Mouse (Mus musculus) liver, embryonic 12.5 days (tissue): ENCODE results near the gene Atg16l2. TPM values are rescaled to one million over a fixed set of nuclear protein-coding genes. Genes with fewer than 3 reads are reported as not detected.

Experiments used
- ATAC-seq: fragments of 200-750 bp; cut with Nextera tagmentation; 2 replicates; pipeline ENCODE4 v1.8.0; 2017; ENCODE audit warnings: moderate number of reproducible peaks, mild to moderate bottlenecking, moderate library complexity
- H3K27ac ChIP-seq: fragments of 300-500 bp; sonication (generic); 2 replicates; pipeline ENCODE4 v1.5.1; 2016; ENCODE audit warnings: mild to moderate bottlenecking
- H3K27me3 ChIP-seq: fragments of 300-500 bp; sonication (generic); replicated peaks from 2 replicates; pipeline ENCODE4 v1.6.1; 2016; ENCODE audit warnings: mild to moderate bottlenecking, moderate library complexity
- H3K36me3 ChIP-seq: fragments of 300-500 bp; sonication (generic); 2 replicates; pipeline ENCODE4 v1.6.1; 2016; ENCODE audit warnings: mild to moderate bottlenecking, moderate library complexity
- H3K4me1 ChIP-seq: fragments of 300-500 bp; sonication (generic); 2 replicates; pipeline ENCODE4 v1.6.1; 2016
- H3K4me2 ChIP-seq: fragments of 300-500 bp; sonication (generic); 2 replicates; pipeline ENCODE4 v1.6.1; 2016; ENCODE audit warnings: mild to moderate bottlenecking, moderate library complexity
- H3K4me3 ChIP-seq: fragments of 300-500 bp; sonication (generic); 2 replicates; pipeline ENCODE4 v1.5.1; 2016; ENCODE audit warnings: mild to moderate bottlenecking, moderate library complexity
- H3K9ac ChIP-seq: fragments of 300-500 bp; sonication (generic); 2 replicates; pipeline ENCODE4 v1.6.1; 2016; ENCODE audit warnings: mild to moderate bottlenecking, moderate library complexity
- H3K9me3 ChIP-seq: fragments of 300-500 bp; sonication (generic); replicated peaks from 2 replicates; pipeline ENCODE4 v1.6.1; 2016; ENCODE audit warnings: mild to moderate bottlenecking, moderate library complexity
- WGBS: fragments of 180-500 bp; shearing (Covaris S2); methylation state at CpG from one replicate; pipeline ENCODE4 v1.1.7; 2016; ENCODE audit not compliant: insufficient replicate concordance; 5-methylcytosine and 5-hydroxymethylcytosine counted together
- polyA plus RNA-seq: library from polyadenylated mRNA; unstranded; fragments of >200 nt; fragmentation: Nextera tagmentation; extraction: Ambion mirVana; gene quantifications from 2 replicates; pipeline ENCODE4 v1.2.1, GENCODE M21; 2016

Atg16l2 gene
- polyA plus RNA-seq, 1 experiment from 2014 or later: 5.7 TPM

- WGBS: 79% methylated on average over 5 of the region's 5 CpGs
- no peak overlapping the region for H3K27ac ChIP-seq
- 0 out of 2 replicates have a peak, but pooled peaks have one; percentile 28 for ATAC-seq
Observed at GRCm38 (mm10) chr7:101332045-101332831, 30.2 kb upstream of the Atg16l2 start.

GRCm38 (mm10) chr7:101330841-101331173 lies 28.8 kb upstream of the Atg16l2 start:
- ATAC-seq: no peak
- no peak overlapping the region for H3K27ac ChIP-seq
- H3K9ac ChIP-seq: no peak overlapping the region
- no peak overlapping the region for H3K4me3 ChIP-seq
- 66% methylated on average over 4 of the region's 4 CpGs for WGBS
- H3K36me3 ChIP-seq: peaks cover 45% of the 10 kb centered on the region
- peaks cover 38% of the 10 kb centered on the region for H3K4me1 ChIP-seq
- no peaks in the 10 kb centered on the region for H3K27me3 ChIP-seq
- H3K4me2 ChIP-seq: no peak overlapping the region
- no peaks in the 10 kb centered on the region for H3K9me3 ChIP-seq

More at GRCm38 (mm10) chr7:101332045-101332831, 30.2 kb upstream of the Atg16l2 start:
- H3K4me3 ChIP-seq: no peak overlapping the region
- H3K27me3 ChIP-seq: no peaks in the 10 kb centered on the region
- H3K4me1 ChIP-seq: peaks cover 38% of the 10 kb centered on the region
- H3K9me3 ChIP-seq: no peaks in the 10 kb centered on the region
- H3K4me2 ChIP-seq: no peak overlapping the region
- H3K9ac ChIP-seq: no peak overlapping the region
- H3K36me3 ChIP-seq: peaks cover 46% of the 10 kb centered on the region

- no peak; the same call in 1 of the 2 replicates for ATAC-seq
- 72% methylated on average over 10 of the region's 10 CpGs for WGBS
- no peak overlapping the region for H3K4me2 ChIP-seq
- no peak overlapping the region for H3K4me3 ChIP-seq
- H3K9ac ChIP-seq: no peak overlapping the region
- no peaks in the 10 kb centered on the region for H3K27me3 ChIP-seq
- H3K27ac ChIP-seq: no peak overlapping the region
- peaks cover 49% of the 10 kb centered on the region for H3K36me3 ChIP-seq
- no peaks in the 10 kb centered on the region for H3K9me3 ChIP-seq
- H3K4me1 ChIP-seq: peaks cover 38% of the 10 kb centered on the region
Observed at GRCm38 (mm10) chr7:101330074-101330840, 28.2 kb upstream of the Atg16l2 start.

GRCm38 (mm10) chr7:101329606-101330005 lies 27.6 kb upstream of the Atg16l2 start:
- no peak for ATAC-seq
- 72% methylated on average over 4 of the region's 4 CpGs for WGBS
- H3K9me3 ChIP-seq: no peaks in the 10 kb centered on the region
- H3K4me2 ChIP-seq: no peak overlapping the region
- no peak overlapping the region for H3K27ac ChIP-seq
- peaks cover 39% of the 10 kb centered on the region for H3K4me1 ChIP-seq
- no peak overlapping the region for H3K9ac ChIP-seq
- H3K36me3 ChIP-seq: peaks cover 56% of the 10 kb centered on the region
- H3K27me3 ChIP-seq: no peaks in the 10 kb centered on the region
- no peak overlapping the region for H3K4me3 ChIP-seq

- Histone ChIP-seq H3K4me2 (no peak overlapping the region), H3K9ac (no peak overlapping the region), H3K27ac (no peak overlapping the region), H3K4me3 (no peak overlapping the region), H3K9me3 (no peaks in the 10 kb centered on the region), H3K27me3 (no peaks in the 10 kb centered on the region), H3K36me3 (peaks cover 55% of the 10 kb centered on the region), H3K4me1 (peaks cover 48% of the 10 kb centered on the region)
- no peak for ATAC-seq
- WGBS: 64% methylated on average over 4 of the region's 4 CpGs
Observed at GRCm38 (mm10) chr7:101328621-101329158, 26.6 kb upstream of the Atg16l2 start.

GRCm38 (mm10) chr7:101327786-101328185 lies 25.7 kb upstream of the Atg16l2 start:
- 70% methylated on average over 2 of the region's 2 CpGs for WGBS
- Histone ChIP-seq H3K27ac (no peak overlapping the region), H3K9me3 (no peaks in the 10 kb centered on the region), H3K36me3 (peaks cover 48% of the 10 kb centered on the region), H3K4me1 (peaks cover 57% of the 10 kb centered on the region), H3K4me2 (no peak overlapping the region), H3K4me3 (no peak overlapping the region), H3K27me3 (no peaks in the 10 kb centered on the region), H3K9ac (no peak overlapping the region)
- ATAC-seq: no peak

GRCm38 (mm10) chr7:101327263-101327662 lies 25.2 kb upstream of the Atg16l2 start:
- Histone ChIP-seq H3K4me3 (no peak overlapping the region), H3K27me3 (peaks cover 4% of the 10 kb centered on the region), H3K9ac (no peak overlapping the region), H3K27ac (no peak overlapping the region), H3K4me2 (no peak overlapping the region), H3K36me3 (peaks cover 47% of the 10 kb centered on the region), H3K4me1 (peaks cover 59% of the 10 kb centered on the region), H3K9me3 (no peaks in the 10 kb centered on the region)
- 61% methylated on average over 5 of the region's 5 CpGs for WGBS
- ATAC-seq: no peak

- no peak overlapping the region for H3K4me3 ChIP-seq
- peaks cover 67% of the 10 kb centered on the region for H3K4me1 ChIP-seq
- 74% methylated on average over 5 of the region's 5 CpGs for WGBS
- no peak overlapping the region for H3K9ac ChIP-seq
- peaks cover 7% of the 10 kb centered on the region for H3K27me3 ChIP-seq
- H3K9me3 ChIP-seq: no peaks in the 10 kb centered on the region
- H3K36me3 ChIP-seq: peaks cover 42% of the 10 kb centered on the region
- no peak for ATAC-seq
- H3K27ac ChIP-seq: no peak overlapping the region
- no peak overlapping the region for H3K4me2 ChIP-seq
Observed at GRCm38 (mm10) chr7:101326006-101326405, 24.0 kb upstream of the Atg16l2 start.

GRCm38 (mm10) chr7:101324142-101324962 lies 22.3 kb upstream of the Atg16l2 start:
- H3K4me1 ChIP-seq: peaks cover 82% of the 10 kb centered on the region
- H3K9ac ChIP-seq: no peak overlapping the region
- H3K27ac ChIP-seq: peak overlapping the region; percentile 69
- no peak overlapping the region for H3K4me3 ChIP-seq
- 46% methylated on average over 6 of the region's 6 CpGs for WGBS
- peaks cover 7% of the 10 kb centered on the region for H3K27me3 ChIP-seq
- no peaks in the 10 kb centered on the region for H3K9me3 ChIP-seq
- ATAC-seq: no peak
- H3K4me2 ChIP-seq: peak overlapping the region; percentile 98
- peaks cover 28% of the 10 kb centered on the region for H3K36me3 ChIP-seq

GRCm38 (mm10) chr7:101323141-101323594 lies 21.1 kb upstream of the Atg16l2 start:
- Histone ChIP-seq H3K4me2 (peak overlapping the region; percentile 98), H3K36me3 (peaks cover 19% of the 10 kb centered on the region), H3K4me3 (peak overlapping the region; percentile 78), H3K4me1 (peaks cover 84% of the 10 kb centered on the region), H3K27ac (peak overlapping the region; percentile 69), H3K27me3 (peaks cover 7% of the 10 kb centered on the region), H3K9me3 (no peaks in the 10 kb centered on the region), H3K9ac (peak overlapping the region; percentile 82; the same call in 1 of the 2 replicates)
- peak; percentile 56 for ATAC-seq
- 47% methylated on average over 4 of the region's 4 CpGs for WGBS

GRCm38 (mm10) chr7:101321218-101321827 lies 19.3 kb upstream of the Atg16l2 start:
- Histone ChIP-seq H3K4me1 (peaks cover 92% of the 10 kb centered on the region), H3K27me3 (peaks cover 7% of the 10 kb centered on the region), H3K27ac (peak overlapping the region; percentile 81), H3K4me3 (peak overlapping the region; percentile 78), H3K36me3 (peaks cover 13% of the 10 kb centered on the region), H3K4me2 (peak overlapping the region; percentile 98), H3K9ac (peak overlapping the region; percentile 82), H3K9me3 (no peaks in the 10 kb centered on the region)
- peak; percentile 6; the same call in 1 of the 2 replicates for ATAC-seq
- WGBS: 4% methylated on average over 60 of the region's 61 CpGs
